Mouse (Mus musculus): ENCODE results near the gene Sdhaf4. TPM values are rescaled to one million over a fixed set of nuclear protein-coding genes. Genes with fewer than 3 reads are reported as not detected.
"Not testable (repeated sequence)": the region's sequence is repeated elsewhere in the genome, so short reads cannot be mapped to it uniquely, and the experiment has no call there.

The Sdhaf4 gene
- 10 to 100 TPM; 61.0 to 84.0 (median 67.3) TPM for total RNA-seq (2022)

- DNase-seq = peak; percentile 84
These were observed at the start of gene Sdhaf4 for GRCm38 (mm10) chr1:24005070-24005804. TSS of gene Sdhaf4 (minus strand) at chr1:24005656.

- no peak for DNase-seq
These were observed 41.5 kb upstream of the Sdhaf4 start for GRCm38 (mm10) chr1:24046730-24047510.

- DNase-seq = no peak
These were observed 40.2 kb upstream of the Sdhaf4 start for GRCm38 (mm10) chr1:24045627-24046026.

DNA sequence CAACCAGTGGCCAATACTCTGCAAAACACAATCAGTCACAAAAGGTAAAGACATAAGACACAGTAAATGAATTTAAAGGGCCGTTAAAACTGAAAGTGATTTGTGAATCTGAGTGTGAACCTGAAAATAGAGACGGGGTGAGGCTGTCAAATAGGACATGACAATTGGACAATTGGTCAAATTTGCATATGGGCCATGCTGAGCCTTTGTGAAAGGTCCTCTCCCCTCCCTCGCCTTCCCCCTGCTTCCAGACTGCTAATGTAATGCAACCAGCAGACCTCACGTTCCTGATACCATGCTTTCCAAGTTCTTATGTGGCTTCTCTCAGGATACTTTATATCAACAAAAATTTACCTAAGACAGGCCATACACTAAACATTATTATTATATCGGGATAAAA, 37.6 kb upstream of the Sdhaf4 start:
- DNase-seq = no peak

DNA sequence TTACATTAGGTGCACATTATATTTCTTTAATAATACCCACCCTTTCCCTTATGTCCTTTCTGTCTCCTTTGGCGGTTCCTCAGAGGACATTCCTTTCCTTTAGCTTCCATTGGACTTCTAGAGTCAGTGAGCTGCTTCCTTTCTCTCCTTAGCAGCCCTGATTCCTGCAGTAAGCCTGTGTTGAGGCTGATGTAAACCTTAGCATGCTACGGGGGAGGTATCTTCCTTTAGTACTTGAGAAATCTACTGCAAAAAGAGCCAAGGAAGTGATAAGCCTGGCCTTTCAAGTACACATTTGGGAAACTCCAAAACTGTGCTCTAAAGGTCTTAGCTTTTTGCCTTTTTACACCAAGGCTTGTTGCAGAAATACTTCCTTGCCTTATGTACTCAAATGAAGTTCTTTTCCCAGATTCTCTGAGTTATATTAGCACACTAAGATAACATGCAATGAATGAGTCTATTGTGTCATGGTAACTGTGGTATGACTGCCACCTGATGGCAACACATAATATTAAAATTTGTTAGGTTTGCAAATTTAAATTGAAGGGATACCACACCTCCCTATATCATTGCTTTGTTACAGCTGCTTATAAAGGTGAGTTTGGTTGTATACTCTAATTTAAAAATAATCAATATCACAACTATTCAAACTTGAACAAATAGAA, 28.4 kb upstream of the Sdhaf4 start:
- no peak for DNase-seq

DNA sequence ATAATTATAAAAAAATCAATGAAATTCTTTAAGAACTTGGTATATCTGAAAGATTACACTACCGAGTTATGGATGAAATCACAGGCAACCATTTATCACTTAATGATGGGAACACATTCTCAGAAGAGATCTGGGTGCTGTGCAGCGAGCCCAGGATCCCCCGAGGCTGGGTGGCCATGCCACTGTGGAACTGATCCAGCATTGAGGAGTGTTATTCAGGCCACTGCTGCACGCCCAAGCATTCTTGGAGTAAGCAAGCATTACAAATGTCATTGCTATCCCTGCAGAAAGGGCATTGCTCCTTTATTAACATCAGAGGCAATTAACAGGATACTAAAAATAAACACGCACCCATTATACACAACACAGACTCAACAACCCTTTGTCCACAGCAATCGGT, 5.4 kb upstream of the Sdhaf4 start:
- no peak for DNase-seq

- DNase-seq = no peak
These were observed 4.6 kb upstream of the Sdhaf4 start for GRCm38 (mm10) chr1:24010016-24010415.

DNA sequence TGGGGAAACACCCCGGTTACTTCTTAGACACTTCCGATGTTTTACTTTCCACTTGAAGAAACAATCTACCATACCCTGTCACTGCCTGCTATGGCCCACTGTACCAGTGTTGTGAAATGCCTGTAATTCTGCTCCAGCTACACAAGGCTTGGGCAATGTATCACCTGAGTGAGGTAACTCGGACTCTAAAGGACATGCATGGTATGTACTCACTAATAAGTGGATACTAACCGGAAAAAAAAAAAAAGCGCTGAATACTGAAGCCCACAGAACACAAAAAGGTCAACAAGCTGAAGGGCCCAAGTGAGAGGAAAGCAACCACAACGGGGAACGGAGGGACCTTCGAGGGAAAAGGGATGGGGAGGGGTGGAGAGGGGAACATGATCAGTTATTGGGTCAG, 2.2 kb upstream of the Sdhaf4 start:
- no peak for DNase-seq

- no peak for DNase-seq
These were observed 6.1 kb downstream of the Sdhaf4 start for GRCm38 (mm10) chr1:23999318-23999717.

- DNase-seq = no peak
These were observed 6.6 kb downstream of the Sdhaf4 start for GRCm38 (mm10) chr1:23998866-23999265.

DNA sequence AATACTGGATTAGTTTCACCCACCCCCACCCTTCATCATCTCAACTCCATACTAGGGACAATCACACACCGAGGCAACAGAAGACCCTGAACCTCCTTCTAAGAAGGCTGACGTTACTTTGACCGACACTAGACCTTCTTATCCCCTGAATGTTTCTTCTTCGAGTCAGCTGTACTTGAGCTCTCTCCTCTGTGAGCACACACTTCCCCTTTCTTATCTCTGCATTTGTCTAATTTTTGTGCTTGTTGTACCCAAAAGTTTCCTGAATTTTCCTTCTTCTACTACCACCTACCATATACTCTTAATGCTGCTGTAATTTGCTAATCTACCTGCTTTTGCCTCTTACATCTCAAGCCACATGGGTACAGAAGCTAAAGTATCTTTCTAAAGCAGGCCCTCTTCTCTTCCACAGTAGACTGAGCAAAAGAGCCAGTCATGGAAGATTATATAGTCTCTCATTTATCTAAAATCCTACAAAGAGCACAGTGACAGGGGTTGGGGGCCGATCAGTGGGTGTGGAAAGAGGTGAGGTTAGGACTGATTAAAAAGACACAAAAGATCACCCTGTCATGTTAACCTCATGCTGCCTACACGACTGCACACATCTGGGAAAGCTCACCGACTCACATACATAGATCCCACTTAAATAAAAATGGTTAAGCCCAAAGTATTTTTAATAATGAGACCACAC, 7.2 kb downstream of the Sdhaf4 start:
- no peak for DNase-seq

DNA sequence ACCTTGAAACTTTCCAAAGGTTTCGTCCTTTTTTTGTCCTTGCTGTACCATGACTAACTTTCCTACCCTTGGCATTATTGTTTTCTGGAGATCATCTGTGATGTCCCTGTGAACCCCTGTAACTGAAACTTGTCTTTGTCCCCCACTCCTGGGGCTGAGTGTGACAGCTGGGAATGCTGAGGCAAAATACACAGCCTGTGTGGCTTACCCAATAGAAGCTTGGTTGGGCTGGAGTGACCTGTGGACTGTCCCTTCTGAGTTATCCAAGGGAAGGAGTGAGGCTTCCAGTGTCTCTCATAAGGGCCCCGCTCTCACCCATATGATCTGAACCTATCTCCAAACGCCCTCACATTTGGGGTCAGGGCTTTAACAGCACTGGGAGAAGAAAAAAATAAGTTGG, 8.0 kb downstream of the Sdhaf4 start:
- DNase-seq = no peak

DNA sequence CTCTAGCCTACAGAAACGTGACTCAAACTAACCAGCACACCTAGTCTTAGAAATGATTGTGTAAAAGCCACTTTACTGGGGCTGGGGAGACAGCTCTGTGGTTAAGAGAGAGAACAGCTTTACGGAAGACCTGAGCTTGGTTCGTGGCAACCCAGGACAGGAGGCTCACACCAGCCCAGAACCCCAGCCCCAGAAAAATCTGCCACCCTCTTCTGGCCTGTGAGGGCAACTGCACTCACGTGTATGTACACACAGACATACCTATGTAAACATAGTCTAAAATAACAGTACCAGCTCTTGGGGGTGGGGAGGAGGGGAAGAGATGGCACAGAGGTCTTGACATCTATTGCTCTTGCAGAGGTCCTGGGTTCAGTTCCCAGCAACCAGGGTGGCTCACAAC, 10.0 kb downstream of the Sdhaf4 start:
- no peak for DNase-seq

DNA sequence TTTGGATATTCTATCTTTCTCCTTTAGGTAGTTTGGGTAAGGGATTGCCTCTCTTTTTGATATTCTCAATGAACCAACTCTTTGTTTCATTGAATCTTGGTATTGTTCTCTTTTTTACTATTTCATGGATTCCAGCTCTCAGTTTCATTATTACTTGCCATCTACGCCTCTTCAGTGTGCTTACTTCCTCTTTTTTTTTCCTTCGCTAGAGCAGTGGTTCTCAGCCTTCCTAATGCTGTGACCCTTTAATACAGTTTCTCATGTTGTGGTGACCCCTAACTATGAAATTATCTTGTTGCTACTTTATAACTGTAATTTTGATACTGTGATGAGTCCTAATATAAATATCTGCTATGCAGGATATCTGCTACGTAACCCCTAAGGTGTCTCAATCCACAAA, 22.3 kb downstream of the Sdhaf4 start:
- DNase-seq = no peak

- DNase-seq = no peak
These were observed 27.2 kb downstream of the Sdhaf4 start for GRCm38 (mm10) chr1:23978281-23978680.

DNA sequence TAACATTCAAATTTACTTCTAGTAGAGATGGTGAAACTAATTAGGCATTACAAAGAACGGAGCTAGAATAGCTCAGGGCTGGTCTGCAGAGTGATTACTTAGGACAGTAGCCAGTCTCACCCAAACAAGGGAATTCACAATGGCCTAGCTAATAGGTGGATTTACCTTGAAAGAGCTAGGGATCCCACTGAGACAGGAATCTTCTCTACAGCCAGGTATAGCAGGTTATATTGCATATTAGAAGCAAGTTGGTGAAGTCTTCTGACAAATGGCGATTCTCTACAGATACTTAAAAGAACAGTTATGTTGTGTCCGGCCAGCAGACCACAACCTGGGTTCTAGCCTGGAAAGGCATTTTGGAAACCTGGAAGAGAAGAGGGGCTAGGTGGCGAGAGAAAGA, 34.3 kb downstream of the Sdhaf4 start:
- not testable (repeated sequence) for DNase-seq

- no peak for DNase-seq
These were observed 37.3 kb downstream of the Sdhaf4 start for GRCm38 (mm10) chr1:23968027-23968725.

DNA sequence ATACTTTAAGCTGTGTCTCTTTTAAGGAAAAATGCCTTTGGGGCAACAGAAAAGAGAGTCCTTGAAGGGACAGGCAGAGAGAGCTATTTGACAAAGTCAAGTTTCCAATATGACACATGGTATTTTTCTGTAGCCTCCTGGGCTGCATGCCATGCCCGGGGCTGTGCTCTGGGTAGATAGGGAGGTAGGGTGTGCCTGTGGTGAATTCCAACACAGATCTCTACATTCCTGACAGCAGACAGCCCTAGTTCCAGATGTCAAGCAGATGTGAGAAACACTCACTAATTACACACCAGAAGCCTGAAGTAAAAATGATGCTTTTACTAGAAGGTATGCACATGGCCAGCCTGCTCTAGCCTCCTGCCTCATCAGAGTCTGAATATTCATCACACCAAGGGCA, 39.2 kb downstream of the Sdhaf4 start:
- DNase-seq = no peak

GRCm38 (mm10) chr1:23959415-23959732, 46.1 kb downstream of the Sdhaf4 start:
- no peak for DNase-seq

GRCm38 (mm10) chr1:23958668-23959414, 46.6 kb downstream of the Sdhaf4 start:
- DNase-seq = no peak

GRCm38 (mm10) chr1:23958101-23958500, 47.4 kb downstream of the Sdhaf4 start:
- DNase-seq = no peak

DNA sequence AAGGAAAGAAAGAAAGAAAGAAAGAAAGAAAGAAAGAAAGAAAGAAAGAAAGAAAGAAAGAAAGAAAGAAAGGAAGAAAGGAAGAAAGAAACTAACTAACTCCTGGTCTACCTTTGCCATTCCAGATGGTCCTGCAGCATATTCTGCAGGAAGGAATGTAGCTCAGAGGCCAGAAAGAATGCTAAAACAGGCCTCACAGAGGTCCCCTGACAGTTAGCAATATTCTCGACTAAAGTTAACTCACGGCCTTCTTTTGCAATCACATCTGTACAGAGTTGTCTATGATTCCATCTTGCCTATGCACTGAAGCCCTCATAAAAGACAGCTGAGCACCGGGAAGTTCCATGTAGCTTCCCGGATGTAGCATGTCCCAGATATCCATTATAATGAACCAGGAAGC, 49.9 kb downstream of the Sdhaf4 start:
- no peak for DNase-seq
